Mouse (Mus musculus) kidney, adult 2 months (tissue): ENCODE measurements around the gene Duoxa2. TPM values are rescaled to one million over a fixed set of nuclear protein-coding genes. Genes with fewer than 3 reads are reported as not detected.

Experiments
- DNase-seq: peaks from one replicate; pipeline ENCODE4 v3.0.0; 2021
- H3K27ac ChIP-seq: fragments of 200-500 bp; 2 replicates; pipeline ENCODE4 v1.5.1; 2012; ENCODE audit warnings: low read depth, low read length, control low read depth, inconsistent platforms; ENCODE audit not compliant: insufficient read depth
- H3K27me3 ChIP-seq: fragments of 200-500 bp; replicated peaks from 2 replicates; pipeline ENCODE4 v1.6.1; 2012; ENCODE audit warnings: mild to moderate bottlenecking, moderate library complexity, low read length, inconsistent platforms; ENCODE audit not compliant: control insufficient read depth, insufficient read depth
- H3K36me3 ChIP-seq: fragments of 200-500 bp; 2 replicates; pipeline ENCODE4 v1.6.1; 2012; ENCODE audit warnings: mild to moderate bottlenecking, moderate library complexity, low read length, inconsistent platforms; ENCODE audit not compliant: control insufficient read depth, insufficient read depth
- H3K4me1 ChIP-seq: fragments of 200-500 bp; 2 replicates; pipeline ENCODE4 v1.6.1; 2011; ENCODE audit warnings: low read length; ENCODE audit not compliant: control insufficient read depth, insufficient read depth
- H3K4me3 ChIP-seq: fragments of 200-500 bp; 2 replicates; pipeline ENCODE4 v1.5.1; 2011; ENCODE audit warnings: mild to moderate bottlenecking, low read depth, low read length, control low read depth; ENCODE audit not compliant: insufficient read depth
- CTCF ChIP-seq: fragments of 200-500 bp; conservative IDR thresholded peaks from 2 replicates; pipeline ENCODE4 v1.5.1; 2011; ENCODE audit warnings: low read depth, mild to moderate bottlenecking, control low read depth, low read length, moderate library complexity, mixed read lengths; ENCODE audit not compliant: insufficient read depth, insufficient read length
- POLR2A ChIP-seq: fragments of 200-500 bp; IDR thresholded peaks from one replicate; pipeline ENCODE4 v1.6.1; 2011; ENCODE audit warnings: low read depth, low read length, control low read depth
- WGBS: fragments of 180-500 bp; shearing (Covaris S2); methylation state at CpG from one replicate; pipeline ENCODE4 v1.1.7; 2018; 5-methylcytosine and 5-hydroxymethylcytosine counted together
- polyA plus RNA-seq: library from polyadenylated mRNA; depleted of rRNA; stranded (reverse); fragments of >200 nt; gene quantifications from 2 replicates; pipeline ENCODE4 v1.2.3, GENCODE M21; 2012

The Duoxa2 gene
- polyA plus RNA-seq, 1 experiment: not detected

GRCm38 (mm10) chr2:122301081-122301920 lies 2.6 kb downstream of the Duoxa2 start:
- DNase-seq: peak; percentile 32
- TF ChIP-seq CTCF: no peak
- no peak for TF ChIP-seq POLR2A
- H3K4me3 ChIP-seq: no peak overlapping the region; the same call in 1 of the 2 replicates
- peaks cover 9% of the 10 kb centered on the region for H3K4me1 ChIP-seq
- 1% methylated on average over 48 of the region's 48 CpGs for WGBS
- H3K27ac ChIP-seq: no peak overlapping the region
- H3K36me3 ChIP-seq: no peaks in the 10 kb centered on the region
- peaks cover 12% of the 10 kb centered on the region; the same call in 1 of the 2 replicates for H3K27me3 ChIP-seq

GRCm38 (mm10) chr2:122301921-122302573 lies 3.3 kb downstream of the Duoxa2 start:
- no peak for DNase-seq
- Histone ChIP-seq H3K4me3 (no peak overlapping the region; the same call in 1 of the 2 replicates), H3K27me3 (peaks cover 12% of the 10 kb centered on the region; the same call in 1 of the 2 replicates), H3K36me3 (no peaks in the 10 kb centered on the region), H3K4me1 (peaks cover 9% of the 10 kb centered on the region), H3K27ac (no peak overlapping the region)
- 9% methylated on average over 23 of the region's 23 CpGs for WGBS
- TF ChIP-seq CTCF (no peak), POLR2A (no peak)

GRCm38 (mm10) chr2:122302574-122303241 lies 4.0 kb downstream of the Duoxa2 start:
- H3K36me3 ChIP-seq: no peaks in the 10 kb centered on the region
- H3K4me3 ChIP-seq: no peak overlapping the region
- peak; percentile 87 for TF ChIP-seq CTCF
- TF ChIP-seq POLR2A: no peak
- H3K4me1 ChIP-seq: peaks cover 9% of the 10 kb centered on the region
- peaks cover 7% of the 10 kb centered on the region; the same call in 1 of the 2 replicates for H3K27me3 ChIP-seq
- WGBS: 9% methylated on average over 9 of the region's 9 CpGs
- no peak overlapping the region for H3K27ac ChIP-seq
- DNase-seq: peak; percentile 81

GRCm38 (mm10) chr2:122304544-122304943 lies 5.8 kb downstream of the Duoxa2 start:
- peaks cover 6% of the 10 kb centered on the region; the same call in 1 of the 2 replicates for H3K4me1 ChIP-seq
- no peak for DNase-seq
- H3K27ac ChIP-seq: no peak overlapping the region
- WGBS: 92% methylated on average over 6 of the region's 6 CpGs
- H3K4me3 ChIP-seq: no peak overlapping the region
- no peaks in the 10 kb centered on the region for H3K36me3 ChIP-seq
- TF ChIP-seq POLR2A (no peak), CTCF (no peak)
- H3K27me3 ChIP-seq: peaks cover 3% of the 10 kb centered on the region; the same call in 1 of the 2 replicates

- 0 out of 2 replicates have a peak, but pooled peaks cover 3% of the 10 kb centered on the region for H3K27me3 ChIP-seq
- peaks cover 6% of the 10 kb centered on the region; the same call in 1 of the 2 replicates for H3K4me1 ChIP-seq
- no peak for DNase-seq
- no peak overlapping the region for H3K4me3 ChIP-seq
- H3K36me3 ChIP-seq: no peaks in the 10 kb centered on the region
- H3K27ac ChIP-seq: no peak overlapping the region
- no peak for TF ChIP-seq POLR2A
- TF ChIP-seq CTCF: no peak
- WGBS: 83% methylated on average over 16 of the region's 16 CpGs
These were observed 6.6 kb downstream of the Duoxa2 start for GRCm38 (mm10) chr2:122305097-122305892.

- no peak for DNase-seq
- WGBS: 36% methylated on average over 4 of the region's 4 CpGs
- Histone ChIP-seq H3K4me1 (peaks cover 6% of the 10 kb centered on the region; the same call in 1 of the 2 replicates), H3K27ac (no peak overlapping the region), H3K27me3 (0 out of 2 replicates have a peak, but pooled peaks cover 3% of the 10 kb centered on the region), H3K4me3 (no peak overlapping the region), H3K36me3 (no peaks in the 10 kb centered on the region)
- TF ChIP-seq CTCF (no peak), POLR2A (no peak)
These were observed 7.5 kb downstream of the Duoxa2 start for GRCm38 (mm10) chr2:122306184-122306583.
